Mouse (Mus musculus): ENCODE data around the gene Spib. TPM values are rescaled to one million over a fixed set of nuclear protein-coding genes. Genes with fewer than 3 reads are reported as not detected.

The Spib gene
- polyA plus RNA-seq, 1 experiment, result 0.01 TPM

- peaks cover 4% of the 10 kb centered on the region for H3K36me3 ChIP-seq (ENCODE audit: control insufficient read depth, insufficient read depth)
- H3K79me2 ChIP-seq (ENCODE audit: control insufficient read depth, insufficient read depth), result no peaks in the 10 kb centered on the region
- no peaks in the 10 kb centered on the region for H3K79me3 ChIP-seq (ENCODE audit: low read depth)
- TF ChIP-seq FOSL1 (IDR thresholded peaks at IDR 0.05; ENCODE audit: insufficient read depth, low read length, poor library complexity, severe bottlenecking) (no peak), USF1 (IDR thresholded peaks at IDR 0.05; ENCODE audit: low read depth) (no peak), CEBPB (IDR thresholded peaks at IDR 0.05; ENCODE audit: low read depth) (no peak), MYOD1 (IDR thresholded peaks at IDR 0.05; ENCODE audit: control insufficient read depth, insufficient read length, low read depth) (no peak), CTCF (IDR thresholded peaks at IDR 0.05; ENCODE audit: control insufficient read depth, insufficient read depth, insufficient read length) (no peak), MAX (IDR thresholded peaks at IDR 0.05) (no peak), MYOG (IDR thresholded peaks at IDR 0.05; ENCODE audit: control insufficient read depth, extremely low read depth, insufficient read length) (no peak)
- no peak overlapping the region for H3K4me3 ChIP-seq (ENCODE audit: insufficient read depth, poor library complexity, severe bottlenecking)
- no peak overlapping the region for H3ac ChIP-seq (ENCODE audit: control insufficient read depth, insufficient read length, low read depth)
- H3K27me3 ChIP-seq (ENCODE audit: control insufficient read depth, insufficient read depth, insufficient read length), result no peaks in the 10 kb centered on the region
Measured at GRCm38 (mm10) chr7:44537496-44537895, 5.6 kb upstream of the Spib start.

DNA sequence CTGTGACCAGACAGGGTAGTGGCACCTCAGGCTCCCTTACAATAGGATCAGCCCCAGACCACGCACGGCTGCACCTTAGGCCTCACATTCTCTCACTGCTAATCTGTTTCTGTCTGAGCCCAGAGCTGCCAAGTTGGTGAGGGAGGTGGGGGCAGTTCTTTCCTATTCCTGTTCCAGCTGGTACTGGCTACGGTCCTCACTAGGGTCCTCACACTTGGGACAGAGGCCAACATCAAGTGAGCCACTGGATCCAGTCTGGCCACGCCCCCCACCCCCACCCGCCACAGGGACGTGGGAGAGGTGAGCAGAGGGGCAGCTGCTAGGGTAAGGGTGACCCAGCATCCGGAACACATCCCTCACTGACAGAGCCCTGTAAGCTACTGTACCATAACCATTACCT lies 5.1 kb upstream of the Spib start:
- TF ChIP-seq CTCF (IDR thresholded peaks at IDR 0.05; ENCODE audit: control insufficient read depth, insufficient read depth, insufficient read length), result no peak
- Histone ChIP-seq H3K27me3 (ENCODE audit: control insufficient read depth, insufficient read depth, insufficient read length) (no peaks in the 10 kb centered on the region), H3K79me3 (ENCODE audit: low read depth) (no peaks in the 10 kb centered on the region), H3K79me2 (ENCODE audit: control insufficient read depth, insufficient read depth) (no peaks in the 10 kb centered on the region), H3K36me3 (ENCODE audit: control insufficient read depth, insufficient read depth) (peaks cover 4% of the 10 kb centered on the region), H3ac (ENCODE audit: control insufficient read depth, insufficient read length, low read depth) (no peak overlapping the region), H3K4me3 (ENCODE audit: insufficient read depth, poor library complexity, severe bottlenecking) (no peak overlapping the region)

DNA sequence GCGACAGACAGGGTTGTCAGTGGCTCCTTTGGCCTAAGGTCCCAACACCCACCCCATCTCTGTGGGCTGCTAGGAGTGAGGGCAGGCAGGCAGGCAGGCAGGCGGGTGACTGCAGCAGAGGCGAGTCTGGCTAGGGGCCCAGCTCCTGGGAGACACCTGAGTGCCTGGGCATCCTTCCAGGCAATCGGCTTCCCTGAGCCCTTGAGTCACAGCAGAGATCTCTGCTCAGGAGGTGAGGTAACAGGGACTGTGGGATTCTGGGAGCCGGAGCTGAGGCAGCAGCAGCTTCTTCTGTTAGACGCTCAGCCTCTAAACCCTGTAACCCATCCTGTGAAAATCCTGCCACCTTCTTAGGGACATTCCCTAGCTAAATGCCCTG lies 4.7 kb upstream of the Spib start:
- H3K4me3 ChIP-seq (ENCODE audit: insufficient read depth, poor library complexity, severe bottlenecking), result no peak overlapping the region
- peaks cover 4% of the 10 kb centered on the region for H3K36me3 ChIP-seq (ENCODE audit: control insufficient read depth, insufficient read depth)
- no peak overlapping the region for H3ac ChIP-seq (ENCODE audit: control insufficient read depth, insufficient read length, low read depth)
- no peaks in the 10 kb centered on the region for H3K79me2 ChIP-seq (ENCODE audit: control insufficient read depth, insufficient read depth)
- no peaks in the 10 kb centered on the region for H3K27me3 ChIP-seq (ENCODE audit: control insufficient read depth, insufficient read depth, insufficient read length)
- no peaks in the 10 kb centered on the region for H3K79me3 ChIP-seq (ENCODE audit: low read depth)
- TF ChIP-seq MYOG (IDR thresholded peaks at IDR 0.05; ENCODE audit: control insufficient read depth, extremely low read depth, insufficient read length), result no peak
- TF ChIP-seq MAX (IDR thresholded peaks at IDR 0.05), result no peak
- no peak for TF ChIP-seq USF1 (IDR thresholded peaks at IDR 0.05; ENCODE audit: low read depth)
- TF ChIP-seq MYOD1 (IDR thresholded peaks at IDR 0.05; ENCODE audit: control insufficient read depth, insufficient read length, low read depth), result no peak
- TF ChIP-seq CEBPB (IDR thresholded peaks at IDR 0.05; ENCODE audit: low read depth), result no peak
- no peak for TF ChIP-seq FOSL1 (IDR thresholded peaks at IDR 0.05; ENCODE audit: insufficient read depth, low read length, poor library complexity, severe bottlenecking)
- TF ChIP-seq CTCF (IDR thresholded peaks at IDR 0.05; ENCODE audit: control insufficient read depth, insufficient read depth, insufficient read length), result no peak

GRCm38 (mm10) chr7:44535657-44536589 lies 4.1 kb upstream of the Spib start:
- Histone ChIP-seq H3K36me3 (ENCODE audit: control insufficient read depth, insufficient read depth) (peaks cover 4% of the 10 kb centered on the region), H3K27me3 (ENCODE audit: control insufficient read depth, insufficient read depth, insufficient read length) (no peaks in the 10 kb centered on the region), H3K79me3 (ENCODE audit: low read depth) (no peaks in the 10 kb centered on the region), H3ac (ENCODE audit: control insufficient read depth, insufficient read length, low read depth) (no peak overlapping the region), H3K79me2 (ENCODE audit: control insufficient read depth, insufficient read depth) (no peaks in the 10 kb centered on the region), H3K4me3 (ENCODE audit: insufficient read depth, poor library complexity, severe bottlenecking) (no peak overlapping the region)
- no peak for TF ChIP-seq MAX (IDR thresholded peaks at IDR 0.05)
- TF ChIP-seq FOSL1 (IDR thresholded peaks at IDR 0.05; ENCODE audit: insufficient read depth, low read length, poor library complexity, severe bottlenecking), result no peak
- no peak for TF ChIP-seq MYOD1 (IDR thresholded peaks at IDR 0.05; ENCODE audit: control insufficient read depth, insufficient read length, low read depth)
- no peak for TF ChIP-seq CEBPB (IDR thresholded peaks at IDR 0.05; ENCODE audit: low read depth)
- no peak for TF ChIP-seq USF1 (IDR thresholded peaks at IDR 0.05; ENCODE audit: low read depth)
- TF ChIP-seq MYOG (IDR thresholded peaks at IDR 0.05; ENCODE audit: control insufficient read depth, extremely low read depth, insufficient read length), result no peak
- TF ChIP-seq CTCF (IDR thresholded peaks at IDR 0.05; ENCODE audit: control insufficient read depth, insufficient read depth, insufficient read length), result no peak

DNA sequence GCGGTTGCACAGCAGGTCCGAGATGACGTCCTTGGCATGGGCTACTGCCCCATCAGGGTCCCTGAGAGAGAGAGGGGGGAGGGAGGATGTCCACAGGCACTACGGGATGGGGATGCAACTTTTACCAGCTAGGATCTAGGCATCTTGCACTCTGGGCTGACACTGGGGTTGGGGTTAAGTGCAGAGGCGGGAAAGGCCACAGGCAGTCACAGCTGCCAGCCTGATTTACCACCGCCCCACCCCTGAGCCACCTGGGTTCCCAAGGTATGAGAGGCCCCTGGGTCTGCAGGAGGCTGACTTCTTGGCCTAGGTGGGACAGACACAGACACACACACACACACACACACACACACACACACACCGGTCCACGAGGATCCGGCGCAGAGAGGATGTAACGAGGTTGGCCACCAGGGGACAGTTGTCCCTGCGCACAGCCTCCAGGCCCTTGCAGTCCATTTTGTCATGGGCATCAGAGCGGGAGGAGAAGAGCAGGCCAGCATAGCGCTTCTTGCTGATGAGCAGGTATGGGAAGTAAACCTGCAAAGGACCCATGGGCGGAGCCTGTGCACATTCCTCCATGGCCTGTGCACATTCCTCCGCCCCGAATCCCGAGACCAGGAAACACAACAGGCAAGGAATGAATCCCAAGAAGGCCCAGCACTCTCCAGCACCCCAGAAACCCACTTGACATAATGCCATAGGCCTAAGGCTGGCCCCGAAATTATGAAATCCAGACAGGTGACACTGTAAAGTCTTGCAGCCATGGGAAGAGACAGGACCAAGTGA lies 3.0 kb upstream of the Spib start:
- Histone ChIP-seq H3K4me3 (ENCODE audit: insufficient read depth, poor library complexity, severe bottlenecking) (no peak overlapping the region), H3K79me2 (ENCODE audit: control insufficient read depth, insufficient read depth) (no peaks in the 10 kb centered on the region), H3K27me3 (ENCODE audit: control insufficient read depth, insufficient read depth, insufficient read length) (no peaks in the 10 kb centered on the region), H3ac (ENCODE audit: control insufficient read depth, insufficient read length, low read depth) (no peak overlapping the region), H3K36me3 (ENCODE audit: control insufficient read depth, insufficient read depth) (peaks cover 4% of the 10 kb centered on the region), H3K79me3 (ENCODE audit: low read depth) (no peaks in the 10 kb centered on the region)
- TF ChIP-seq USF1 (IDR thresholded peaks at IDR 0.05; ENCODE audit: low read depth), result no peak
- no peak for TF ChIP-seq CTCF (IDR thresholded peaks at IDR 0.05; ENCODE audit: control insufficient read depth, insufficient read depth, insufficient read length)
- TF ChIP-seq MYOD1 (IDR thresholded peaks at IDR 0.05; ENCODE audit: control insufficient read depth, insufficient read length, low read depth), result no peak
- TF ChIP-seq MYOG (IDR thresholded peaks at IDR 0.05; ENCODE audit: control insufficient read depth, extremely low read depth, insufficient read length), result no peak
- TF ChIP-seq MAX (IDR thresholded peaks at IDR 0.05), result no peak
- no peak for TF ChIP-seq CEBPB (IDR thresholded peaks at IDR 0.05; ENCODE audit: low read depth)

Measured in C2C12 (cell line).